Mouse (Mus musculus) MEL (cell line): Measurements from ENCODE around the gene Klhdc8b.

Source experiments
- CHD2 ChIP-seq: IDR thresholded peaks from 2 replicates; pipeline ENCODE4 v1.6.1; 2011; ENCODE audit warnings: low read length, improper control_type of control experiment
- CTCF ChIP-seq, 3 experiments: IDR thresholded peaks in 2 of 3; conservative IDR thresholded peaks in 1 of 3; 2 replicates each; pipeline ENCODE4 v1.5.1; 2011 to 2012; ENCODE audit warnings: low read length in 3 of 3, low read depth in 2 of 3, mild to moderate bottlenecking in 2 of 3, improper control_type of control experiment in 1 of 3, inconsistent platforms in 1 of 3, mixed read lengths in 1 of 3, moderate library complexity in 1 of 3; ENCODE audit not compliant: control insufficient read depth in 1 of 3, insufficient read depth in 1 of 3, poor library complexity in 1 of 3, severe bottlenecking in 1 of 3
- EP300 ChIP-seq, 2 experiments: IDR thresholded peaks; 2 replicates each; pipeline ENCODE4 v1.6.1; 2011; ENCODE audit warnings: improper control_type of control experiment in 2 of 2, low read length in 2 of 2, low read depth in 1 of 2, mild to moderate bottlenecking in 1 of 2
- GABPA ChIP-seq: IDR thresholded peaks from 2 replicates; pipeline ENCODE4 v1.6.1; 2012; ENCODE audit warnings: low read depth, mild to moderate bottlenecking, inconsistent platforms, low read length, improper control_type of control experiment, moderate library complexity
- GATA1 ChIP-seq: IDR thresholded peaks from 2 replicates; pipeline ENCODE4 v1.6.1; 2011; ENCODE audit warnings: low read depth, low read length, improper control_type of control experiment
- POLR2A ChIP-seq, 2 experiments: IDR thresholded peaks; 2 replicates each; pipeline ENCODE4 v1.6.1; 2011 to 2012; ENCODE audit warnings: low read length in 2 of 2, mild to moderate bottlenecking in 2 of 2, control low read depth in 1 of 2, improper control_type of control experiment in 1 of 2, low read depth in 1 of 2, moderate library complexity in 1 of 2; ENCODE audit not compliant: control insufficient read depth in 1 of 2, insufficient read depth in 1 of 2, poor library complexity in 1 of 2
- TBP ChIP-seq: IDR thresholded peaks from 2 replicates; pipeline ENCODE4 v1.8.0; 2011; ENCODE audit warnings: low read depth, low read length, improper control_type of control experiment
- ZMIZ1 ChIP-seq: IDR thresholded peaks from 2 replicates; pipeline ENCODE4 v1.6.1; 2012; ENCODE audit warnings: low read depth, mild to moderate bottlenecking, inconsistent platforms, low read length, improper control_type of control experiment, moderate library complexity

GRCm38 (mm10) chr9:108403081-108403480, 58.3 kb downstream of the Klhdc8b start:
- TF ChIP-seq CTCF (IDR thresholded peaks at IDR 0.05 in 2 of 3, conservative IDR thresholded peaks at IDR 0.05 in 1 of 3; ENCODE audit: control insufficient read depth in 1 of 3, insufficient read depth in 1 of 3, low read depth in 2 of 3, low read length in 3 of 3, poor library complexity in 1 of 3, severe bottlenecking in 1 of 3) (no peak), TBP (no peak), CHD2 (no peak), ZMIZ1 (no peak), GABPA (no peak), EP300 (IDR thresholded peaks at IDR 0.05; ENCODE audit: low read depth in 1 of 2, low read length in 2 of 2) (no peak), GATA1 (no peak), POLR2A (IDR thresholded peaks at IDR 0.05; ENCODE audit: control insufficient read depth in 1 of 2, insufficient read depth in 1 of 2, low read depth in 1 of 2, low read length in 2 of 2, poor library complexity in 1 of 2) (no peak)
